8 mouse cellular contexts compared by ENCODE assay signal in genomic region chr12:85455065-85456058, GRCm38 (mm10). TPM values are rescaled to one million over a fixed set of nuclear protein-coding genes. Genes with fewer than 3 reads are reported as not detected.
DNase-seq lines count a peak whose midpoint lies in the region; ATAC-seq lines count a peak whose summit lies in the region.

No protein-coding gene starts in this region.

- no peaks in the 10 kb centered on the region for H3K27me3 ChIP-seq in hindbrain, embryonic 11.5 days (ENCODE audit: control insufficient read depth, insufficient read depth, low read length)

- peak overlapping the region; percentile 37 for H3K4me2 ChIP-seq in hindbrain, embryonic 11.5 days (replicated peaks; ENCODE audit: low read depth, low read length)

- 2% methylated on average over 44 of the region's 44 CpGs for WGBS in hindbrain, embryonic 11.5 days

- peak; percentile 95 for ATAC-seq in frontal cortex, adult (ENCODE audit: low TSS enrichment)
- peak; percentile 99 for ATAC-seq in hindbrain, embryonic 11.5 days (ENCODE audit: low FRiP score)

- DNase-seq in MEL-GATA-1-ER (ENCODE audit: extremely low read depth, low read depth) = peak; percentile 94
- peak; percentile 86 for DNase-seq in cerebellum, adult 8-10 months
- peak; percentile 99 for DNase-seq in hindbrain, embryonic 11.5 days (ENCODE audit: low spot score)
- peak; percentile 96 to 97 for DNase-seq in layer of hippocampus, postnatal 10 days (ENCODE audit: low spot score in 2 of 2)
- DNase-seq in lung, postnatal 10 days = peak; percentile 99
- DNase-seq in ovary, postnatal 36 days (ENCODE audit: low spot score) = peak; percentile 97
- DNase-seq in thymus, postnatal 25 days = peak; percentile 97

- H3K4me3 ChIP-seq in hindbrain, embryonic 11.5 days (ENCODE audit: low read depth, low read length) = peak overlapping the region; percentile 25

- peaks cover 11% of the 10 kb centered on the region; the same call in 1 of the 2 replicates for H3K4me1 ChIP-seq in hindbrain, embryonic 11.5 days (replicated peaks; ENCODE audit: control insufficient read depth, insufficient read depth, low read length)

- peak overlapping the region; percentile 50; the same call in 1 of the 2 replicates for H3K9ac ChIP-seq in hindbrain, embryonic 11.5 days (ENCODE audit: low read depth, low read length)

- peak overlapping the region; percentile 76 for H3K27ac ChIP-seq in hindbrain, embryonic 11.5 days (ENCODE audit: low read depth, low read length)

- no peaks in the 10 kb centered on the region for H3K36me3 ChIP-seq in hindbrain, embryonic 11.5 days (ENCODE audit: control insufficient read depth, insufficient read depth, low read length)

- H3K9me3 ChIP-seq in hindbrain, embryonic 11.5 days (ENCODE audit: control insufficient read depth, low read length) = no peaks in the 10 kb centered on the region

RNA-seq across cellular contexts. Expression of gene Fos, which starts 18.3 kb away (rescaled TPM):
- 1.4 and 1.6 TPM in 2 replicates for polyA plus RNA-seq in hindbrain, embryonic 11.5 days (2014; fragmentation: Nextera tagmentation; extraction: Ambion mirVana)
- 1 to 10 TPM; 8.2 to 9.3 TPM for total RNA-seq in layer of hippocampus, postnatal 10 days (2021)

Comparison
In these comparisons a context has a peak if more than half of its experiments do, and no peak if none do; other contexts are left out.
1. Peak in every context shown above with its lines: DNase-seq, ATAC-seq, H3K4me3 ChIP-seq and H3K27ac ChIP-seq.